Mouse (Mus musculus): ENCODE measurements around the gene Pknox2.

Gene Pknox2

GRCm38 (mm10) chr9:36933813-36934493 lies 213.3 kb downstream of the Pknox2 start:
- DNase-seq: peak; percentile 70

DNA sequence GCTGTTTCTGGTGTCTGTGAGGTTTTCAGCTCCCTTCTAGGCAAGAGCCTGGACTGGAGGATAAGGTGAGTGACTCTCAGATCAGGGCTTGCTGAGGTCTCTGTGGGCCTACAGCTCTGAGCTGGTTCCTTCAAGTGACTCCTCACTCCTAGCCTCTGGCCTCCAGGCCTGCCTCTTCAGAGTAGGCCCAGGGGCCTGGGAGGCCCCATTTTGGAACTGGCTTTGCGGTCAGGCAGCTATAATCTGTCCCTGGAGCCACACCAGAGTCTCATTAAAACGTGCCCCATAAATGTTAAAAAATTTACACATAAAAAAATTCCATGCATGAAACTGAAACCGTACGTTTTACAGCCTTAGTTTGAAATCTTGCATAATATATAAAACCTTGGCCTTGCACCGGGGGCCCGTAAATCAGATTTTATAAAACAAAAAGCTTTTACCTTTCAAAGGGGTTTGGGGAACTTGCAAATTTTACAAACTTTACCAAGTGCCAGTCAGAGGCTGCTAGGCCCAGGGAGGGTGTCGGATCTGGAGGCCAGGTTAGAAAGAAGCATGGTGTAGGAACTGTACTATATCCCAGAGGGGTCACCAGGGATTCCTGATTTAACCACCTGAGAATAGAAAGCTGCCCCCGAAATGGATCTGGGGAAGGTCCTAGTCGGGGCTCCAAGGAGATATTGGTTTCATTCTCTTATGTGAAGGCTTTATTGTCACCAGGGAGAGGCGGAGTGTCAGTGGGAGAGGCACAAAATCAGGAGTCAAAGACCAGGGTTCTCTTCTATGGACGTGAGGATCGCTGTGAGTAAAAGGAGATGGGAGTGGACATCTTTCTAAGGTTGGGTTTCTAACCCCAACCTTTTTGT lies 214.0 kb downstream of the Pknox2 start:
- DNase-seq: no peak

- DNase-seq: no peak
Measured at GRCm38 (mm10) chr9:36931657-36932056, 215.6 kb downstream of the Pknox2 start.

GRCm38 (mm10) chr9:36923753-36924152 lies 223.5 kb downstream of the Pknox2 start:
- DNase-seq: no peak

GRCm38 (mm10) chr9:36921718-36922415 lies 225.3 kb downstream of the Pknox2 start:
- DNase-seq: no peak

GRCm38 (mm10) chr9:36919472-36919871 lies 227.7 kb downstream of the Pknox2 start:
- DNase-seq: no peak

DNA sequence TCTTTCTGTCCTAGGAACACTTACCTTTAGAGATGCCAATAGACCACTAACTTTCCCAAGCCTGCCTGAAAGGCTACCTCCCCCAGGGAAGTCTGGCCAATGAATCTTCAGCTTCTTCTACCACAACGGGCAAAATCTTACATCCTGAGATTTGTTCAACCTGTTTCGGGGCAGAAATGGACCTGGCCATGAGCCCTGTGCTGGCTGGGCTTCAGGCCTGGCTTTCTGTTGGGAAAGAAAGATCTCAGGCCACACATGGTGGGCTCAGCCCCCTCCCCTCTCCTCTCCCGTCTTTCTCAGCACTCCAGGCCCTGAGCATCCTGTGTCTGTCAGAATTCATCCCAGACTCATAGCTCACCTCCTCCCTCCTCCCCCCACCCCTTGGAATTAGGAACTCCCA lies 228.6 kb downstream of the Pknox2 start:
- DNase-seq: no peak

DNA sequence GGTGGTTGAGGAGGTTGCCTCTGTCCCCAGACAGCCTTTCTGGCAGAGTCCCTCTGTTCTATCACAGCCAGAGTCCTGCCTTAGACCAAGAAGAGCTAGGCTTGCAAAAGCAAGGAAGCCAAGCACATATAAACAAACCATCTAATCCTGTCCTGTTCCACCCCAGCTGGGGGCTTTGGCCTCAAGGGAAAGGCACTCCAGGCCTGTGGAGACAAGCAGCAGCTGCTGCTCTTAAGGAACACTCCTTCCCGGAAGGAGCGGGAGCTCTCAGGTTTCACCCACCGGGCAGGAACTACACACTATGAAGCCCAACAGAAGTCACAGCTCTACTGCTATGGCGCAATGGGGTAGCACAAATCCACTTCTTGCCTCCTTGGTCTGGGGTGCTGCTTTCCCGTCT lies 230.3 kb downstream of the Pknox2 start:
- no peak for DNase-seq

- DNase-seq: peak; percentile 82
Measured at GRCm38 (mm10) chr9:36916362-36916761, 230.8 kb downstream of the Pknox2 start.

- no peak for DNase-seq
Measured at GRCm38 (mm10) chr9:36905452-36905851, 241.8 kb downstream of the Pknox2 start.

- no peak for DNase-seq
Measured at GRCm38 (mm10) chr9:36900464-36900863, 246.7 kb downstream of the Pknox2 start.

DNA sequence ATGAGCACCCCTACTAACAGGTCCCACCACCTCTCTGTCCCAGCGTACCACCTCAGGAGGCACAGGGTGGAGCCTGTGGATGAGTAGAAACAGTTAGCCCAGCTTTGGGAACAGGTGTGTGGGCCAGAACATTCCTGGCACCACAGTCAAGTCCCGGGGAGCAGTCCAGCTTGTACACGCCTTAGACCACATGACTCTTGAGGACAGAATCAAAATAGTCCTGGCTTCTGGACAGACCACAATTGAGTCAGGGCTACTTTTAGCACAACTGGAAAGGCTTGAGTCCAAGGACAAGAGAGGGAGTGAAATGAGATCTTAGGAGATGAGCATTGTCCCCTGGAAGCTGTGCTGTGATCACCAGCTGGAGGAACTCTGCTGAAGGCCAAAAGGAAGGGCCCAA lies 248.6 kb downstream of the Pknox2 start:
- DNase-seq: no peak

DNA sequence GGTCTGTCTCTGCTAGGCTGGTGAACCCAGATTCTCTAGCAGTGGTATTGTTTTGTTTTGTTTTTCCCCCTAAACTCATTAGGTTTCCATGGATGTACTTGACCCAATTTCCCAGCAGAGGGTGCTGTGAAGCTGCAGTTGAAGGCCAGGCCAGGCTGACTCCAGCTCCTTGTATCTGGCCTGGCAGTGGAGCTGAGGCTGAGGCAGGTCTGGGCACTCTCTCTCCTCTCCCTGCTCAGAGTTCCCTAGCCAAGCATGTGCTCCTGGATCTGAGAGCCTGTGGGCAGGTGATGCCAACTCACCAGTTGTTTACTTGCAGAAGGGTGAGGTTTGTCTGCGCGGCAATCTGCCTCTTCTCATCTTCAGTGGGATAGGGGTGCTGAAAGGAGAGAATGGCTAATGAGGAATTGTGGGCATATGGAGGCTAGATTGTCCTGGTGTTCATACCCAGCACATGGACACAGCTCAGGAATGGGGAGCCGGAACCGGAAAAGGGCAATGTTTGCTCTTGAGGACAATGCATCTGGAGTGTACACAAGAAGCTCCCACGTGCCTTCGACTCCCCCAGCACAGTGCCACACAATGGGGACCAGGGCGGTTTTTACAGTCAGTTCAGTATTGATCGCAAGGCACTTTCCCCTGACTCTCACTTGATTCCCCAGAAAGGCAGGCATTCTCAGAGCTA lies 252.1 kb downstream of the Pknox2 start:
- DNase-seq: peak; percentile 74

- DNase-seq: no peak
Measured at GRCm38 (mm10) chr9:36894242-36894641, 253.0 kb downstream of the Pknox2 start.

DNA sequence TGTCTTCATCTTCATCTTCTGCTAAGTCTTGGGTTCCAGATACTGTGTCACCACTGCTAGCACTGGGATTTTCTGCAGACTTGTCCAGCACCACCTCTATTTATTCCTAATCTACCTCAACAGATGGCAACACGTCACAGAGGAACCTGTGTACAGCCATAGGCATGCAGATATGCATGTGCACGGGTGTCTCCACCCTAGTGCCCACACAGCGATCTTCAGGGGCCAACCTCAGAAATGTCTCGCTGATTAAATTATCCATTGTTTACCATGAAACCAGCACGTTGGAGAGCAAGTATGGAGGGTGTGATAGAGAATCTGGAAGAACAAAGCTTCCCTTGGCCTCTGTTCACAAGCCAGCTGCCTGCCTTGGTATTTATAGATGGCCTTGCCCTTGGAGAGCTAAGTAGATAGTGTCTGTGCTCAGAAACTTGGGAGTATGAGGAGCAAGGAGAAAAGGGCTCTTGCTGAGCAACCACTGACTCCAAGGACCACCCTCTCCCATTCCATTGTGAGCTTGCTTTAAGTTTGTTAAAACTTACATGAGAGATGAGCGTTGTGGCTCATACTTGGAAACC lies 253.7 kb downstream of the Pknox2 start:
- no peak for DNase-seq

- DNase-seq: peak; percentile 78
Measured at GRCm38 (mm10) chr9:36890552-36890951, 256.7 kb downstream of the Pknox2 start.

DNA sequence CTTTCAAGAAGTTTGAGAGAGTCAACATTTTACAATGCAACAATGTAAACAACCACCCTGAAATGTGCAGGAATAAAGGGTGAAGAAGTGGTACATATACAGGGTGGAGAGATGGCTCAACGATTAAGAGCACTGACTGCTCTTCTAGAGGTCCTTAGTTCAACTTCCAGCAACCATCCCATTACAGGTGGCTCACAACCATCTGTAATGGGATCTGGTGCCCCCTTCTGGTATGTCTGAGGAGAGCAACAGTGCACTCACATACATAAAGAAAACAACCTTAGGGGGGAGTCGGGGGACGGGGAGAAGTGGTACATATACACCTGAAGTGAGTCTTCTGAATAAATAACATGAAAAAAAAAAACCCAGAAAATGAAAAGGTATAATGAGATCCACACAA lies 262.0 kb downstream of the Pknox2 start:
- no peak for DNase-seq

GRCm38 (mm10) chr9:36883569-36883968 lies 263.6 kb downstream of the Pknox2 start:
- DNase-seq: no peak

DNA sequence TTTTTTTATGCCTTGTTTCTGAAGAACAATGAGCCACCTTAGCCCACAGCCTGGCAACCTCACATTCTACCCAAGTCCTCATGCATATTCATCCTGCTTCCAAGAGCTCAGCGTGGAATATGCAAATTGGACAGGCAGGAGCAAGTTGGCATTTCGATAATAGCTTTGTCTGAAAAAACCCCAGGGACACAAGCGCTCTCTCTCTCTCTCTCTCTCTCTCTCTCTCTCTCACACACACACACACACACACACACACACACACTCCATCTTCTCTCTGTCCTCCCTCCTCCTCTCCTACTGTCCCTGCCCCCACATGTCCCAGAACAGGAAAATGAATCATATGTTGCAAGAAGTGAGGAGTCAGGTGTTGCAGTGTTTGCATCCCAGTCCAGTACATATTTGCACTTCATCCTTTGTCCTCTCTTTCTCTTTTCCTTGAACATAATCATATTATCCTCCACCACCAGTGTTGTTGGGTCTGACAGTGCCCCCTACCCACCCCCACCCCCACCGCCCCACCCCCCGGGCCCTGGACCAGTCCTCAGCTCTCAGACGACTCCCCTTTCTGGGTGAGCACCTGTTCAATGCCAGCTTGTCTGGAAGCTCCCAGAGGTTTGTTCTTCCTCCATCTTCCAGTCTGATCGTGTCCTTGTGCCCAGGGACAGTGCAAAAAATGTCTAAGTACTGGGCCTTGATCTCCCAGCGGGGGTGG lies 265.0 kb downstream of the Pknox2 start:
- DNase-seq: no peak

- no peak for DNase-seq
Measured at GRCm38 (mm10) chr9:36881615-36882014, 265.6 kb downstream of the Pknox2 start.

DNA sequence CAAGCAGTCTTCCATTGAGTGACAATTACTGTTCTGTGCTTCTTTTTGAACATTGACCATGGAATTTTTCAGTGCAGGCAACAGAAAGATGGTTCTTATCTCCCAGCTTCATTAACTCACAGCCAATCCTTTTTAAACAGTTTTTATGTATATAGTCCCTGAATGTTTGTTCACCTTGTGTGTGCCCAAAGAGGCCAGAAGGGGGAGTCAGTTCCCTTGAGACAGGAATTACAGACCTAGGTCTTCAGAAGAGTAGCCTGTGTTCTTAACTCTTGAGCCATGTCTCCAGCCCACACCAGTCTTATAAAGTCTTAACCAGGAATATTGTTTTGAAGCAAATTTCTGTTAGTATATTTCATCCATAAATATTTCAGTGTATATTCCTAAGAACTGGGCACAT lies 270.4 kb downstream of the Pknox2 start:
- DNase-seq: no peak

DNA sequence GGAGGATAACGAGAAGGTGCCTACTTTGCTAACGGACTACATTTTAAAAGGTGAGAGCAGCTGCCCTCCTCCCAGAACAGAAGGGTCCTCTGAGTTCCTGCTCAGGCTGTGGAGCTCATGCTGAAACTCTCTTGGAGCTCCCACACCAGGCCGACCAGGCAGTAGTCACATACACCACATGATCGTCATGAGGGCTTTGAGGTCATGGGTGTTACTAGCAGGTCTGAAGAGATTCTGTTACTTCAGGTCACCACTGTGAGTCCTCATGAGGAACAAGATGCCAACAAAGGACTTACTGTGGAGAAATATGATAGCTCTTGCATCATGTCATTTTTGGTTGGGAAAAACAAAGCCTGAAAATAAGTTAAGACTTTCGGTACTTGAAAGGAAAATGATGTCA lies 270.9 kb downstream of the Pknox2 start:
- no peak for DNase-seq
